Mouse (Mus musculus) MEL (cell line): ENCODE data around the gene Crb1. TPM values are rescaled to one million over a fixed set of nuclear protein-coding genes. Genes with fewer than 3 reads are reported as not detected.
A peak's percentile ranks its signal among the peaks of the same experiment; 100 is the strongest.

Experiments
- DNase-seq: peaks from one replicate; pipeline ENCODE4 v3.0.0; 2011; ENCODE audit warnings: low read depth, low spot score
- H3K27ac ChIP-seq: 2 replicates; pipeline ENCODE4 v1.5.1; 2012; ENCODE audit warnings: low read depth, mild to moderate bottlenecking, control low read depth, low read length, moderate library complexity; ENCODE audit not compliant: control insufficient read depth
- H3K27me3 ChIP-seq, 2 experiments: fragments of 150-350 bp in 1 of 2; sonication (generic) in 1 of 2; 2 replicates each; pipeline ENCODE4 v1.6.1; 2012; ENCODE audit warnings: low read length in 2 of 2, mild to moderate bottlenecking in 2 of 2, improper control_type of control experiment in 1 of 2, moderate library complexity in 1 of 2; ENCODE audit not compliant: insufficient read depth in 2 of 2, control insufficient read depth in 1 of 2
- H3K36me3 ChIP-seq, 2 experiments: 2 replicates each; pipeline ENCODE4 v1.6.1; 2012 to 2014; ENCODE audit warnings: low read length in 2 of 2, improper control_type of control experiment in 1 of 2, inconsistent platforms in 1 of 2, mild to moderate bottlenecking in 1 of 2; ENCODE audit not compliant: insufficient read depth in 2 of 2, control insufficient read depth in 1 of 2
- H3K4me1 ChIP-seq, 2 experiments: fragments of 150-350 bp in 1 of 2; sonication (generic) in 1 of 2; 2 replicates each; pipeline ENCODE4 v1.6.1; 2012; ENCODE audit warnings: low read length in 2 of 2, improper control_type of control experiment in 1 of 2, mild to moderate bottlenecking in 1 of 2; ENCODE audit not compliant: insufficient read depth in 2 of 2, control insufficient read depth in 1 of 2
- H3K4me3 ChIP-seq, 2 experiments: fragments of 150-350 bp in 1 of 2; sonication (generic) in 1 of 2; 2 replicates each; pipeline ENCODE4 v1.5.1; 2012; ENCODE audit warnings: low read depth in 2 of 2, low read length in 2 of 2, mild to moderate bottlenecking in 2 of 2, moderate library complexity in 2 of 2, control low read depth in 1 of 2, improper control_type of control experiment in 1 of 2; ENCODE audit not compliant: control insufficient read depth in 1 of 2, insufficient read depth in 1 of 2
- H3K79me2 ChIP-seq: 2 replicates; pipeline ENCODE4 v1.6.1; 2012; ENCODE audit warnings: mild to moderate bottlenecking, low read length, moderate library complexity; ENCODE audit not compliant: control insufficient read depth, poor library complexity, insufficient read depth
- H3K9ac ChIP-seq: 2 replicates; pipeline ENCODE4 v1.6.1; 2012; ENCODE audit warnings: low read depth, mild to moderate bottlenecking, control low read depth, low read length, moderate library complexity; ENCODE audit not compliant: control insufficient read depth, poor library complexity, severe bottlenecking
- H3K9me3 ChIP-seq: fragments of 150-350 bp; sonication (generic); replicated peaks from 2 replicates; pipeline ENCODE4 v1.6.1; 2012; ENCODE audit warnings: mild to moderate bottlenecking, low read length, improper control_type of control experiment, moderate library complexity; ENCODE audit not compliant: insufficient read depth
- BHLHE40 ChIP-seq: IDR thresholded peaks from 2 replicates; pipeline ENCODE4 v1.6.1; 2012; ENCODE audit warnings: low read depth, mild to moderate bottlenecking, inconsistent platforms, low read length, improper control_type of control experiment, borderline replicate concordance
- EP300 ChIP-seq, 2 experiments: IDR thresholded peaks; 2 replicates each; pipeline ENCODE4 v1.6.1; 2011; ENCODE audit warnings: improper control_type of control experiment in 2 of 2, low read length in 2 of 2, low read depth in 1 of 2, mild to moderate bottlenecking in 1 of 2
- GATA1 ChIP-seq: IDR thresholded peaks from 2 replicates; pipeline ENCODE4 v1.6.1; 2011; ENCODE audit warnings: low read depth, low read length, improper control_type of control experiment
- KAT2A ChIP-seq: conservative IDR thresholded peaks from 2 replicates; pipeline ENCODE4 v1.6.1; 2012; ENCODE audit warnings: low read depth, low read length, improper control_type of control experiment, inconsistent platforms
- MAZ ChIP-seq: IDR thresholded peaks from 2 replicates; pipeline ENCODE4 v1.6.1; 2012; ENCODE audit warnings: low read depth, mild to moderate bottlenecking, inconsistent platforms, low read length, improper control_type of control experiment
- MEF2A ChIP-seq: IDR thresholded peaks from 2 replicates; pipeline ENCODE4 v1.6.1; 2014; ENCODE audit warnings: low read depth, mild to moderate bottlenecking, inconsistent platforms, low read length, improper control_type of control experiment; ENCODE audit not compliant: poor library complexity, insufficient replicate concordance, severe bottlenecking; ENCODE audit errors: extremely low read depth
- MYB ChIP-seq: IDR thresholded peaks from 2 replicates; pipeline ENCODE4 v1.6.1; 2011; ENCODE audit warnings: mild to moderate bottlenecking, low read depth, low read length, improper control_type of control experiment
- MYC ChIP-seq: IDR thresholded peaks from 2 replicates; pipeline ENCODE4 v1.6.1; 2011; ENCODE audit warnings: low read depth, mild to moderate bottlenecking, low read length, improper control_type of control experiment, moderate library complexity
- NRF1 ChIP-seq: IDR thresholded peaks from 2 replicates; pipeline ENCODE4 v1.6.1; 2014; ENCODE audit warnings: low read depth, mild to moderate bottlenecking, inconsistent platforms, low read length, improper control_type of control experiment, moderate library complexity; ENCODE audit not compliant: poor library complexity, insufficient read depth, severe bottlenecking
- POLR2AphosphoS2 ChIP-seq: IDR thresholded peaks from 2 replicates; pipeline ENCODE4 v1.6.1; 2011; ENCODE audit warnings: low read length, improper control_type of control experiment
- SIN3A ChIP-seq: IDR thresholded peaks from 2 replicates; pipeline ENCODE4 v1.6.1; 2012; ENCODE audit warnings: low read length, improper control_type of control experiment, inconsistent platforms
- TBP ChIP-seq: IDR thresholded peaks from 2 replicates; pipeline ENCODE4 v1.8.0; 2011; ENCODE audit warnings: low read depth, low read length, improper control_type of control experiment
- ZC3H11A ChIP-seq: IDR thresholded peaks from 2 replicates; pipeline ENCODE4 v1.6.1; 2012; ENCODE audit warnings: low read depth, mild to moderate bottlenecking, inconsistent platforms, low read length, improper control_type of control experiment
- ZKSCAN1 ChIP-seq: IDR thresholded peaks from 2 replicates; pipeline ENCODE4 v1.6.1; 2012; ENCODE audit warnings: low read depth, mild to moderate bottlenecking, inconsistent platforms, low read length, improper control_type of control experiment, moderate library complexity
- polyA plus RNA-seq, 2 experiments: library from polyadenylated mRNA; stranded (reverse) in 1 of 2; unstranded in 1 of 2; fragments of >175 nt in 1 of 2; fragments of >200 nt in 1 of 2; gene quantifications; 2 replicates each; pipeline versions ENCODE4 v1.2.1 to v1.2.4; 2012; ENCODE audit warnings: low replicate concordance in 2 of 2, low read depth in 1 of 2; ENCODE audit not compliant: insufficient read length in 2 of 2, insufficient read depth in 1 of 2, missing spikeins in 1 of 2
- total RNA-seq: library from RNA; depleted of rRNA; stranded (reverse); fragments of 300-350 nt; gene quantifications from 2 replicates; pipeline ENCODE4 v1.2.3, GENCODE M21; 2012

The Crb1 gene
- total and polyA plus RNA-seq, 3 experiments: not detected

DNA sequence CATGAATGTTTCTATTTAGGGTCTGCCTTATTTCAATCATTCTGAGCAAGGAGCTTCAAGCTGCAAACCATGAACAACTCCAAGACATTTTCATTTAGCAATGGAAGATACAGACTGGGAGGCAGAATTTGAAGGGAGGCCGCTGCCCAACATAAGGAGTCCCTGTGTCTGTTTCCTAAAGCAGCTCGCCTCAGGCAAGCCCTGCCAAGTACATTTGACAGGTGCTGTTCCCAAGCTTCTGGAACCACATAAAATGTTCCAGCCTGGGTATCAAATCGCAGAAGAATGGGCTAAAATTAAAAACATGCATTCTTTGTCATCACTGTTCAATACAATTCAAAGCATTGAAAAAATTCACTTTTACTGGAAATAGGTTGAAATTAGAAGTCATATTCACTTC is 184.3 kb downstream of the Crb1 start:
- Histone ChIP-seq H3K36me3 (no peaks in the 10 kb centered on the region), H3K79me2 (no peaks in the 10 kb centered on the region), H3K4me1 (no peaks in the 10 kb centered on the region), H3K27me3 (no peaks in the 10 kb centered on the region), H3K27ac (no peak overlapping the region)
- DNase-seq: no peak
- TF ChIP-seq SIN3A (no peak), NRF1 (no peak), ZKSCAN1 (no peak), GATA1 (no peak), MYC (no peak), MAZ (no peak)
- TF ChIP-seq, all 39 proteins: peak for 0
- Histone ChIP-seq H3K4me3 (no peak overlapping the region), H3K9ac (no peak overlapping the region), H3K9me3 (no peaks in the 10 kb centered on the region)

DNA sequence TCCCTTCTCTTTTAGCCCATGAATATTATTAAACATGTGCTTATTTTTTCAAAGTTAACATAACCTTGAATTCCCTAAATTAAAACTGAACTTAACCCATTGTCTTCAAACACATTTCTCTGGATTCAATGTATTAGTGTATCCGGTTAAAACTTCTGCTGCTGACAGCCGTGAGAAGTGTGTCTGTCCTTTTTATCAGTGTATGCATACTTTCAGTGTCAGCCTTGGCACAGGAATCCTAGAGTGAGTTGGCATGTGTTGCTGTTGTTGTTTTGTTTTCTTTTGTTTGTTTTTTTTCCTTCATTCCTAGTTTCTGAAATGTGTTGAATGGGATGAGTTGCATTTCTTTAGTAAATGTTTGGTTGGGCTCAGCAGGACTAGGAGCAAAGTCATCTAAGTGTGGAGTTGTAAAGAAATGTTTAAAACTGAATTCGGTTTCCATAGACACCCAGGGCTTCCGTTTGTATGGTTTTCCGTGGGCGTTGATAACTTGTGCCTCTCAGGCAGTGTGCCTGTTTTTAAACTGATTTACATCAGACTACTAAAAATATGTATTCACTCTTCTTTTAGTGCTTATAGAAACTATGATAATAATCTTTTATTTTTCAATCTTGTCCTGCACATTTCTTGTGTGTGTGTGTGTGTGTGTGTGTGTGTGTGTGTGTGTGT is 196.3 kb downstream of the Crb1 start:
- H3K36me3 ChIP-seq: peaks cover 0 to 6% of the 10 kb centered on the region in 2 experiments; a peak in 2 of 4 replicates
- no peaks in the 10 kb centered on the region for H3K9me3 ChIP-seq
- H3K79me2 ChIP-seq: no peaks in the 10 kb centered on the region
- H3K9ac ChIP-seq: no peak overlapping the region
- peaks cover 3 to 5% of the 10 kb centered on the region in 2 experiments for H3K4me1 ChIP-seq
- H3K27me3 ChIP-seq: no peaks in the 10 kb centered on the region
- DNase-seq: peak; percentile 61
- TF ChIP-seq MYC (no peak), TBP (no peak), POLR2AphosphoS2 (no peak), MEF2A (peak; percentile 87; the same call in 1 of the 2 replicates), SIN3A (peak; percentile 48; the same call in 1 of the 2 replicates), MYB (no peak), EP300 (IDR thresholded peaks at IDR 0.05; ENCODE audit: low read depth in 1 of 2, low read length in 2 of 2) (peak in 1 of 2 experiments; percentile 60; a peak in 3 of 4 replicates), BHLHE40 (peak; percentile 32)
- peak overlapping the region in 1 of 2 experiments; percentile 37; a peak in 1 of 4 replicates for H3K4me3 ChIP-seq
- H3K27ac ChIP-seq: no peak overlapping the region

DNA sequence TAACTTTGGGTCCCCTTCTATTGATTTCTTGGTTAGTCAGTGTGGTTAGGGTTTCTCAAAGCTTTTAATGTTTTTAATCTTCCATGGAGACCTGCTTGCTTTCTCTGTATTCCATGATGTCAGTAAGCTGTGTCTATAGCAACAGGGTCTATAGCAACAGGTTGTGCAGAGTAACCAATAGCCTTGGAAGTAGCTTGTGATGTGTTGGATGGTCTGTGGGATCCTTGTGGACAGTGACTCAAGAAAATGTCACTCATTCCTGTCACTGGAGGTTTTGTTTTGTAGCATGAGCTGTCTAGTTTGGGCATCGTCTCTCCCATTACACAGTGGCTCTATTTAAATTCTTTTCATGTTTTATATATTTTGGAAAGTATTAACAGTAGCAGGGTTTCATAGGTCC is 197.2 kb downstream of the Crb1 start:
- Histone ChIP-seq H3K36me3 (peaks cover 0 to 6% of the 10 kb centered on the region in 2 experiments; a peak in 2 of 4 replicates), H3K27ac (no peak overlapping the region)
- TF ChIP-seq KAT2A: no peak
- no peak for TF ChIP-seq NRF1
- TF ChIP-seq ZC3H11A: no peak
- no peak for TF ChIP-seq MYC
- TF ChIP-seq, all 39 proteins: peak for 0
- no peak for DNase-seq
- H3K27me3 ChIP-seq: no peaks in the 10 kb centered on the region
- H3K4me1 ChIP-seq: peaks cover 3 to 5% of the 10 kb centered on the region in 2 experiments
- H3K4me3 ChIP-seq: no peak overlapping the region
- H3K9ac ChIP-seq: no peak overlapping the region
- no peaks in the 10 kb centered on the region for H3K9me3 ChIP-seq
- H3K79me2 ChIP-seq: no peaks in the 10 kb centered on the region
